Mouse (Mus musculus) lung, embryonic 16.5 days (tissue): Measurements from ENCODE around the gene Dscaml1. TPM values are rescaled to one million over a fixed set of nuclear protein-coding genes. Genes with fewer than 3 reads are reported as not detected.

Experiments
- ATAC-seq: fragments of 200-750 bp; cut with Nextera tagmentation; 2 replicates; pipeline ENCODE4 v1.8.0; 2017; ENCODE audit warnings: low read depth, mild to moderate bottlenecking, moderate library complexity
- H3K27ac ChIP-seq: fragments of 300-500 bp; sonication (generic); 2 replicates; pipeline ENCODE4 v1.5.1; 2014; ENCODE audit warnings: mild to moderate bottlenecking, control low read depth, low read length
- H3K27me3 ChIP-seq: fragments of 300-500 bp; sonication (generic); 2 replicates; pipeline ENCODE4 v1.6.1; 2014; ENCODE audit warnings: low read depth, low read length, mixed read lengths; ENCODE audit not compliant: control insufficient read depth, insufficient read depth
- H3K36me3 ChIP-seq: fragments of 300-500 bp; sonication (generic); 2 replicates; pipeline ENCODE4 v1.6.1; 2014; ENCODE audit warnings: low read length; ENCODE audit not compliant: control insufficient read depth, insufficient read depth
- H3K4me1 ChIP-seq: fragments of 300-500 bp; sonication (generic); replicated peaks from 2 replicates; pipeline ENCODE4 v1.6.1; 2014; ENCODE audit warnings: low read length, mixed read lengths; ENCODE audit not compliant: control insufficient read depth, insufficient read depth
- H3K4me2 ChIP-seq: fragments of 300-500 bp; sonication (generic); 2 replicates; pipeline ENCODE4 v1.6.1; 2014; ENCODE audit warnings: low read depth, low read length, control low read depth
- H3K4me3 ChIP-seq: fragments of 300-500 bp; sonication (generic); 2 replicates; pipeline ENCODE4 v1.5.1; 2014; ENCODE audit warnings: mild to moderate bottlenecking, low read length, control low read depth
- H3K9ac ChIP-seq: fragments of 300-500 bp; sonication (generic); 2 replicates; pipeline ENCODE4 v1.6.1; 2014; ENCODE audit warnings: low read length, control low read depth
- H3K9me3 ChIP-seq: fragments of 300-500 bp; sonication (generic); 2 replicates; pipeline ENCODE4 v1.6.1; 2016; ENCODE audit warnings: low read length; ENCODE audit not compliant: control insufficient read depth
- WGBS: fragments of 180-500 bp; shearing (Covaris S2); extraction: QIAGEN DNeasy Blood & Tissue Kit; methylation state at CpG from one replicate; pipeline ENCODE4 v1.1.7; 2014; 5-methylcytosine and 5-hydroxymethylcytosine counted together
- polyA plus RNA-seq: library from polyadenylated mRNA; unstranded; fragments of >200 nt; fragmentation: Nextera tagmentation; extraction: Ambion mirVana; gene quantifications from 2 replicates; pipeline ENCODE4 v1.2.1, GENCODE M21; 2015

Dscaml1 gene
- polyA plus RNA-seq, 1 experiment from 2014 or later = 0.18 TPM

- Histone ChIP-seq H3K36me3 (no peaks in the 10 kb centered on the region), H3K4me3 (no peak overlapping the region), H3K27ac (no peak overlapping the region), H3K9me3 (no peaks in the 10 kb centered on the region), H3K4me1 (no peaks in the 10 kb centered on the region), H3K4me2 (no peak overlapping the region), H3K27me3 (no peaks in the 10 kb centered on the region), H3K9ac (no peak overlapping the region)
- 82% methylated on average over 2 of the region's 2 CpGs for WGBS
- no peak for ATAC-seq
These were observed 106.8 kb downstream of the Dscaml1 start for GRCm38 (mm10) chr9:45533253-45533652.

- no peak overlapping the region for H3K9ac ChIP-seq
- H3K27ac ChIP-seq = no peak overlapping the region
- H3K9me3 ChIP-seq = no peaks in the 10 kb centered on the region
- no peak overlapping the region for H3K4me3 ChIP-seq
- WGBS = 60% methylated on average over 8 of the region's 8 CpGs
- H3K36me3 ChIP-seq = no peaks in the 10 kb centered on the region
- no peak for ATAC-seq
- no peak overlapping the region for H3K4me2 ChIP-seq
- H3K4me1 ChIP-seq = no peaks in the 10 kb centered on the region
- no peaks in the 10 kb centered on the region for H3K27me3 ChIP-seq
These were observed 108.1 kb downstream of the Dscaml1 start for GRCm38 (mm10) chr9:45534472-45534988.

- ATAC-seq = no peak
- Histone ChIP-seq H3K27ac (no peak overlapping the region), H3K36me3 (no peaks in the 10 kb centered on the region), H3K9me3 (no peaks in the 10 kb centered on the region), H3K4me3 (no peak overlapping the region), H3K9ac (no peak overlapping the region), H3K27me3 (no peaks in the 10 kb centered on the region), H3K4me2 (no peak overlapping the region), H3K4me1 (no peaks in the 10 kb centered on the region)
- 67% methylated on average over 7 of the region's 7 CpGs for WGBS
These were observed 111.2 kb downstream of the Dscaml1 start for GRCm38 (mm10) chr9:45537649-45538048.

DNA sequence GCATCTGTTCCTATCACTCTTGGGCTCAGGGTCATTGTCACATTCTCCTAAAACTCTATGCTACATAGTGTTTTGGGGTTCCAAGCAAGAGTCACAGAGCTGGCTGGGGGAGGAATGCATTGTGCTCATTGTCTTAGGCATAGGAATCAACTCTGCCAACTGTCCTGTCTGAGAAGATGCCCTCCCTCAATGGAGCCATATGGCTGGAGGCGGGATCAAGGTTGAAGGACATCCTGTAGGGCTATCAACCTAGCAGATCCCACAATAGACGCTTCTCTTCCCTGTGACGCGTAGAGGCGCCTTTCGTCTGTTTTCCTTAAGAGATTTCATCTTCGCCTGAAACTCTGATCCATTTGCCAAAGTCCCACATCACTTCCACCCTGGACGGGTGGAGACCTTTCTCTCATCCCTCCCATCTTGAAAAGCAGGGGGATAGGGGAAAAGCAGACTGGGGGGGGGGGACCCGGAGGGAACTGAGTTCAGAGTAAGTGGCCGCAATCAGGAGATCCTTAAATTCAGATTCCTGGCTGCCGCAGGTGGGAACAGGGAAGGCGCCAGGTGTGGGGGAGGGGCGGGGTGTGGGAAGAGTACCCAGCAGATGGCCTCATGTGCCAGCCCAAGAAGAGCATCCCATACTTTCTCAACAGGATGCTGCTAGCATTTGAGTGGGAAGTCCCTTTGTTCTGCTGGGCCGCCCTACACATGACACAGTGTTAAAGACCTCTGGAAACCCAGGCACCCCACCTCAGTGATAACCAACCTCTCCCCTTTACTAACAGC lies 113.0 kb downstream of the Dscaml1 start:
- no peak for ATAC-seq
- 75% methylated on average over 14 of the region's 14 CpGs for whole genome bisulfite sequencing

DNA sequence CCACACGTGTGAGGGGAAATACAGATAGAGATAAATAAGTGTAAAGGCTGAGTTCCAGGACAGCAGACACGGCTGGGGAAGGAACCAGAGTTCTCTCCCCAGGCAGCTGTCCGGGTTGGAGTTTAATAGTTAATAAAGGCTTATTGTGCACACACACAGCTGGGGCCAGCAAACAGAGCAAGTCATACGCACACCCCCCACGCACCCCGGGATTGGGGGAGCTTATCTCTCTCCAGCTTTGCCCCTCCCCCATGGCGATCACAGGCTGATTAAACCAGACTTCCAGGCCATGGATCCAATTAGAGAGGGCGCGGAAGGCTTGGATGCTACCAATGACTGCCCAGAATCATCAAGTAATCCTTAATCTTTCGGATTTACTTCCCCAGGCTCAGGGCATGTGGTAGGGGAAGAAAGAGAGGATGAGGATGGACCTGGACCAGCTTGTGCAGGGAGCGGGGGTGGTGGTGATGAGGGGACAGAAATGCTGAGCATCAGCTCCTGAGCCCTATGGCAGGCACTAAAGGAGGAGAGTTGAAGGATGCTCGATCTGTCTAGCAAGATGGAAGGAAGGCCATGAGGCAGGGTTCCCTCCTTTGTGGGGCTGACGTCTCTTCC lies 119.7 kb downstream of the Dscaml1 start:
- WGBS = 38% methylated on average over 13 of the region's 13 CpGs
- Histone ChIP-seq H3K4me1 (no peaks in the 10 kb centered on the region), H3K9ac (no peak overlapping the region), H3K9me3 (no peaks in the 10 kb centered on the region), H3K27me3 (no peaks in the 10 kb centered on the region), H3K27ac (no peak overlapping the region), H3K4me3 (no peak overlapping the region), H3K4me2 (no peak overlapping the region), H3K36me3 (no peaks in the 10 kb centered on the region)
- ATAC-seq = no peak

More for the DNA sequence above, 113.0 kb downstream of the Dscaml1 start:
- no peak overlapping the region for H3K9ac ChIP-seq
- H3K9me3 ChIP-seq = no peaks in the 10 kb centered on the region
- no peaks in the 10 kb centered on the region for H3K36me3 ChIP-seq
- H3K4me2 ChIP-seq = no peak overlapping the region
- no peak overlapping the region for H3K4me3 ChIP-seq
- no peaks in the 10 kb centered on the region for H3K27me3 ChIP-seq
- H3K4me1 ChIP-seq = no peaks in the 10 kb centered on the region
- no peak overlapping the region for H3K27ac ChIP-seq

DNA sequence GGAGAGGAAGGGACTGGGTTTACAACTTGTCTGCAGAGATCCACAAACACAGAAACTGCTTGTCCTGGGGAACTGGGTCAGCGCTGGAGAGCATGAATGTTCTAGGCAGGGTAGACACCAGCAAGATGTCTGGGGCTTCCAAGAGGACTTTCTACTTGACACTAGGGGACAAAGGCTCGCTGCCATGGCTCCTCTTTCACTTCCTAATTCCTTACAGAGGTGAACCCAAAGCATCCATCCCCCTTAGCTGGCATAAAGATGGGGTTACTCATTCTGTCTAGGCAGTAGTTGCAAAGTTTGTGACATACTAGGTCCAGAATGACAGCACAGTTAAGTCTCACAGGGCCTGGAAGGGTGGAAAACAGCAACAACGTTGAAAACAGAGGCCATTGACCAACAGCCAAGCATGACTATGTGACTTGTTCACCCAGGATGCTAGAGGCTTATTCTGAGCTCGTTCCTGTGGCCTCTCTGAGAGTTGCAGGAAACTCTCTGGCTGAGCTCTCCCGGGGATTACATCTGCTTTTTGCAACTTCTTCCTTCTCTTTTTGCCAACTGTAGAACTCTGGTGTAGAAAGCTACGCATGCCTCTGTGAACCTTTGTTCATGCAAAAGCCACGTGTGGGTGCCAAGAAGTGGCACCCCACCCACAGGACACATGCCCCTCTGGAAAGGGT lies 120.6 kb downstream of the Dscaml1 start:
- 69% methylated on average over 7 of the region's 7 CpGs for WGBS

GRCm38 (mm10) chr9:45549796-45550195 lies 123.4 kb downstream of the Dscaml1 start:
- H3K4me2 ChIP-seq = no peak overlapping the region
- no peaks in the 10 kb centered on the region for H3K9me3 ChIP-seq
- no peaks in the 10 kb centered on the region for H3K4me1 ChIP-seq
- no peaks in the 10 kb centered on the region for H3K36me3 ChIP-seq
- no peaks in the 10 kb centered on the region for H3K27me3 ChIP-seq
- no peak overlapping the region for H3K9ac ChIP-seq
- no peak overlapping the region for H3K27ac ChIP-seq
- WGBS = 51% methylated on average over 5 of the region's 5 CpGs
- ATAC-seq = no peak
- H3K4me3 ChIP-seq = no peak overlapping the region

More for the DNA sequence above, 120.6 kb downstream of the Dscaml1 start:
- H3K4me2 ChIP-seq = no peak overlapping the region
- H3K27me3 ChIP-seq = no peaks in the 10 kb centered on the region
- no peak overlapping the region for H3K27ac ChIP-seq
- H3K36me3 ChIP-seq = no peaks in the 10 kb centered on the region
- H3K4me1 ChIP-seq = no peaks in the 10 kb centered on the region
- H3K9ac ChIP-seq = no peak overlapping the region
- no peak overlapping the region for H3K4me3 ChIP-seq
- no peaks in the 10 kb centered on the region for H3K9me3 ChIP-seq
- no peak for ATAC-seq

GRCm38 (mm10) chr9:45550210-45550609 lies 123.8 kb downstream of the Dscaml1 start:
- Histone ChIP-seq H3K27ac (no peak overlapping the region), H3K27me3 (no peaks in the 10 kb centered on the region), H3K9ac (no peak overlapping the region), H3K4me3 (no peak overlapping the region), H3K4me2 (no peak overlapping the region), H3K9me3 (no peaks in the 10 kb centered on the region), H3K4me1 (0 out of 2 replicates have a peak, but pooled peaks cover 3% of the 10 kb centered on the region), H3K36me3 (no peaks in the 10 kb centered on the region)
- no peak for ATAC-seq
- WGBS = 51% methylated on average over 6 of the region's 6 CpGs

DNA sequence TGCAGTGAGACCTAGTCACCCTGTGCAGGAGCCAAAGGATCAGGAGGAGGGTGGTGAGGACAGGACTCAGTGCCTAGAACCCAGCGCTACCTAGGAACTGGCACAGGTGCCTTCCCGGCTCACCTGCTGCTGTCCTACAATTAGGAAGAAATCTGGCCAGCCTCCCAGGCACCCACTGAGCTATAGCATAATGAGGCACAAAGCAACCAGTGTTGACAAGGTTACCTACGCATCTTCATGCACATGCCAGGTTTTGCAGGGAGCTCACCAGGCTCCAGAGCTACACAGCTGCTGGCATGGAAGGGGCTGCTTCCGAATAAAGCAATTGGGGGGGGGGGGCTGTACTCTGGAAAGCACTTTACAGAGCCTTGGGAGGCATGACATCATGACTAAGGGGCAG lies 124.2 kb downstream of the Dscaml1 start:
- no peaks in the 10 kb centered on the region for H3K36me3 ChIP-seq
- WGBS = 75% methylated on average over 4 of the region's 4 CpGs
- ATAC-seq = no peak

More for the DNA sequence above, 124.2 kb downstream of the Dscaml1 start:
- no peak overlapping the region for H3K27ac ChIP-seq
- H3K4me1 ChIP-seq = peaks cover 5% of the 10 kb centered on the region
- no peak overlapping the region for H3K4me2 ChIP-seq
- no peak overlapping the region for H3K9ac ChIP-seq
- H3K27me3 ChIP-seq = no peaks in the 10 kb centered on the region
- no peak overlapping the region for H3K4me3 ChIP-seq
- no peaks in the 10 kb centered on the region for H3K9me3 ChIP-seq
